Mouse (Mus musculus) neural tube, postnatal 0 days (tissue): ENCODE data around the gene Rassf10. TPM values are rescaled to one million over a fixed set of nuclear protein-coding genes. Genes with fewer than 3 reads are reported as not detected.

ENCODE experiments used
- polyA plus RNA-seq: library from polyadenylated mRNA; unstranded; fragments of >200 nt; fragmentation: Nextera tagmentation; extraction: Ambion mirVana; gene quantifications from 2 replicates; pipeline ENCODE4 v1.2.1, GENCODE M21; 2015

Gene Rassf10
- 5.0 and 5.7 TPM in 2 replicates for polyA plus RNA-seq

GRCm38 (mm10) chr7:112953777-112954291 is at the start of gene Rassf10:
TSS of gene Rassf10 (plus strand) at chr7:112953962.

